Mouse (Mus musculus) liver, postnatal 0 days (tissue): ENCODE measurements around the gene Gipc3.

Experiments
- CTCF ChIP-seq: sonication (generic); IDR thresholded peaks from 2 replicates; pipeline ENCODE4 v1.5.1; 2016; ENCODE audit warnings: antibody characterized with exemption, low read depth
- EP300 ChIP-seq: IDR thresholded peaks from 2 replicates; pipeline ENCODE4 v1.6.1; 2016; ENCODE audit warnings: antibody characterized with exemption, low read depth, mild to moderate bottlenecking

DNA sequence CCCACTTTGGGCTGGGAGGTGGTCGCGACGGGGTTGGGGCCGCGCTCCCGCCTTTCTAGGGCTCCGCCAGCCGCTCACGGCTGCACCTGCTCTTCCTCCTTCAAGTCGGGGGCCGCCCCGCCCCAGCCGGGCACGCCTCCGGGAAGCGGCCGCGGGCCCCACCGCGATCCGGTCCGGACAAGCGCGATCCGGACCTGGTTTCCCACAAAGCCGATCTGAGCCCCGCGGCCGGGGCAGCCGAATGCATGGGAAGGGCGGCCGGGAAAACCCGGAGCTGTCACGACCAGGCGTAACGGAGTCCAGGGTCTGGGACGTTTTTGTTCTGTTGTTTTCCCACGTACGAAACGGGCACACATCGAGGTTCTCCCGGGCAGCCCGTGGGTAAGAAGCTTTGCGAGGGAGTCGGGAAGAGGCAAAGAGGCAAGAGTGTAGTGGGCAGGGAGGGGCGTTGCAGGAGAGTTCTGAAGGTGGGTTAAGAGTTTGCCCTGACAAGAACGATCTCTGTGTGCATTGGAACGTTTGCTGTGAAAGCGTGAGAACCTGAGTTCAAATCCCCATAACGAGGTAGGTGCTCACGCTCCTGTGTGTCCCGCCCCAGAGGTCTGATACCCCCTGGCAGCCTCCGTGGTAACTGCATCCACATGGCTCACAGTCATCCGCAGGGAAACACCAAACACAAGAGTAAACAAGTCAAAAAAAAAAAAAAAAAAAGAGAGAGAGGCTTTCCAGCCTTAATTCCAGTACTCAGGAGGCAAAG, 57.2 kb downstream of the Gipc3 start:
- TF ChIP-seq CTCF (no peak), EP300 (no peak)
